Mouse (Mus musculus) midbrain, embryonic 12.5 days (tissue): ENCODE measurements at regions not wholly inside any gene's neighbourhood (a gene's known extent, or its start where the extent isn't known, plus 50 kb on each side); places are given as distances from the start of the nearest gene placed in this dataset.

Source experiments
- ATAC-seq: fragments of 200-750 bp; cut with Nextera tagmentation; 2 replicates; pipeline ENCODE4 v1.8.0; 2017; ENCODE audit warnings: low read depth, moderate TSS enrichment, moderate library complexity; ENCODE audit not compliant: low FRiP score
- H3K27ac ChIP-seq: fragments of 300-500 bp; sonication (generic); replicated peaks from 2 replicates; pipeline ENCODE4 v1.5.1; 2016; ENCODE audit warnings: mild to moderate bottlenecking
- H3K27me3 ChIP-seq: fragments of 300-500 bp; sonication (generic); 2 replicates; pipeline ENCODE4 v1.6.1; 2016; ENCODE audit warnings: mild to moderate bottlenecking
- H3K36me3 ChIP-seq: fragments of 300-500 bp; sonication (generic); 2 replicates; pipeline ENCODE4 v1.6.1; 2016
- H3K4me1 ChIP-seq: fragments of 300-500 bp; sonication (generic); 2 replicates; pipeline ENCODE4 v1.6.1; 2016
- H3K4me2 ChIP-seq: fragments of 300-500 bp; sonication (generic); replicated peaks from 2 replicates; pipeline ENCODE4 v1.6.1; 2016; ENCODE audit warnings: mild to moderate bottlenecking, moderate library complexity
- H3K4me3 ChIP-seq: fragments of 300-500 bp; sonication (generic); 2 replicates; pipeline ENCODE4 v1.5.1; 2016; ENCODE audit warnings: mild to moderate bottlenecking
- H3K9ac ChIP-seq: fragments of 300-500 bp; sonication (generic); replicated peaks from 2 replicates; pipeline ENCODE4 v1.6.1; 2016; ENCODE audit warnings: mild to moderate bottlenecking, moderate library complexity
- H3K9me3 ChIP-seq: fragments of 300-500 bp; sonication (generic); 2 replicates; pipeline ENCODE4 v1.6.1; 2016; ENCODE audit warnings: mild to moderate bottlenecking
- WGBS: fragments of 180-500 bp; shearing (Covaris S2); methylation state at CpG from one replicate; pipeline ENCODE4 v1.1.7; 2016; 5-methylcytosine and 5-hydroxymethylcytosine counted together

GRCm38 (mm10) chr12:70523379-70523778 is 70.5 kb downstream of the Tmx1 start:
- Histone ChIP-seq H3K4me3 (no peak overlapping the region), H3K9ac (no peak overlapping the region), H3K4me1 (no peaks in the 10 kb centered on the region), H3K4me2 (no peak overlapping the region), H3K27ac (no peak overlapping the region), H3K27me3 (no peaks in the 10 kb centered on the region), H3K36me3 (no peaks in the 10 kb centered on the region), H3K9me3 (no peaks in the 10 kb centered on the region)
- WGBS = 86% methylated on average over 7 of the region's 7 CpGs
- ATAC-seq = no peak

GRCm38 (mm10) chr12:70524703-70525102 is 71.8 kb downstream of the Tmx1 start:
- H3K27me3 ChIP-seq = no peaks in the 10 kb centered on the region
- H3K27ac ChIP-seq = no peak overlapping the region
- ATAC-seq = no peak
- H3K9me3 ChIP-seq = no peaks in the 10 kb centered on the region
- WGBS = 68% methylated on average over 4 of the region's 4 CpGs
- no peak overlapping the region for H3K4me2 ChIP-seq
- no peak overlapping the region for H3K9ac ChIP-seq
- H3K36me3 ChIP-seq = no peaks in the 10 kb centered on the region
- no peaks in the 10 kb centered on the region for H3K4me1 ChIP-seq
- no peak overlapping the region for H3K4me3 ChIP-seq

DNA sequence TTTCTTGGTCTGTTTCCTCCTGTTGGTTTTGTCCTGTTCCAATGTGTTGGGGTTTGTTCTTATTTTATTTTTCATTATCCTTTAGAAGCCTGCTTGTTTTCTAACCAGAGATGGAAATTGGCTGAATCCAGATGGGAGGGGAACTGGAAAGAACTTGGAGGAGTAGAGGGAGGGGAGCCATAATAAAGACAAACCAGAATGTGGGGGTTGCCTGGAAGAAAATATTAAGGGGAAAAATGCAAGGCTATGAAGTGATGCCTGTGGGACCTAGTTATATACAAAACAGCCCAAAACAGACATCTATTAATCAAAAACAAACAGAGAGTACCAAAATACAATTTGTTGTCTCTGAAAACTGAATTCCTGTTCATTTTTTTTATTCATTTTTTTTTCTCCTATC is 78.8 kb downstream of the Tmx1 start:
- no peaks in the 10 kb centered on the region for H3K36me3 ChIP-seq
- H3K27ac ChIP-seq = no peak overlapping the region
- H3K4me2 ChIP-seq = no peak overlapping the region
- no peaks in the 10 kb centered on the region for H3K27me3 ChIP-seq
- no peak for ATAC-seq
- peaks cover 7% of the 10 kb centered on the region; the same call in 1 of the 2 replicates for H3K4me1 ChIP-seq
- H3K9ac ChIP-seq = no peak overlapping the region
- no peaks in the 10 kb centered on the region for H3K9me3 ChIP-seq
- H3K4me3 ChIP-seq = no peak overlapping the region

DNA sequence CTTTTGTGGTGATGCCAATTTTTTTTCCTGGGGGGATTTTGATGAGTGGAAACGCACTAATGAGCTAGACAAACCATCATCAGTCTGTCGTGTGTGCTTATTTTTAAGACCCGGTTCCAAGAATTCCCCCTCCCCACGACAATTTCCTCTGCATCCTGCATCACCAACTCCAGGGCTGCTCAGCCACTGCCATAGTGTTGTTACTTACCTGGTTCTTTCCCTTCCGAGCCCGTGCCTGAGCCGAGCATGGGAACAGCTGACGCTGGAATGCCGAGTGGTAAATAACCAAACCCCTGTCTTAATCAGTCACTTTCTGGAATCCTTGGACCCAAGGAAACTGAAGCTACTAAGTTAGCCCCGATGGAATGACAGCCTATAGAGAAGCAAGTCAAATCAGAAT is 79.3 kb downstream of the Tmx1 start:
- peaks cover 7% of the 10 kb centered on the region; the same call in 1 of the 2 replicates for H3K4me1 ChIP-seq
- no peak overlapping the region for H3K4me2 ChIP-seq
- H3K9ac ChIP-seq = no peak overlapping the region
- 86% methylated on average over 10 of the region's 10 CpGs for WGBS
- no peaks in the 10 kb centered on the region for H3K27me3 ChIP-seq
- ATAC-seq = no peak
- H3K9me3 ChIP-seq = no peaks in the 10 kb centered on the region
- no peak overlapping the region for H3K4me3 ChIP-seq
- H3K27ac ChIP-seq = no peak overlapping the region
- no peaks in the 10 kb centered on the region for H3K36me3 ChIP-seq

DNA sequence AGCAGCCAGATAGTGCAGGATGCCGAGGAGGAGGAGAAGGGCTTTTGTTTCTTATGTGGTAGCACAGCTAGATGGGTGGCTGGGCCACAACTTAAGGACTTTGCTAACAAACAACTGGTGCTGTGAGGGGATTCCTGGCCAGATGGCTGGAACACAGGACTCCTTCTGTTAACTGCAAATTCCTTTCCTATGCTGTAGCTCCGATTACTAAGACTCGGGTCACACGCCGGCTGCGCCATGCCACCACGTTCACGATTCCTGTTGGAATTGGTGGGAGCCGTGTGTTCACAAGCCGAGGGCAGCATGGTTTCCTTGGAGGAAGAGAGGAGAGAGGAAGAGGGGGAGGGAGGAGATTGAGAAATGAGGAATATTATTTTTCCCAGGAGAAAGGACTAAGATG is 79.9 kb downstream of the Tmx1 start:
- Histone ChIP-seq H3K9me3 (no peaks in the 10 kb centered on the region), H3K4me2 (no peak overlapping the region), H3K27me3 (no peaks in the 10 kb centered on the region), H3K27ac (no peak overlapping the region), H3K9ac (no peak overlapping the region), H3K36me3 (no peaks in the 10 kb centered on the region), H3K4me3 (no peak overlapping the region), H3K4me1 (peaks cover 7% of the 10 kb centered on the region; the same call in 1 of the 2 replicates)
- ATAC-seq = no peak
- 65% methylated on average over 10 of the region's 10 CpGs for WGBS

DNA sequence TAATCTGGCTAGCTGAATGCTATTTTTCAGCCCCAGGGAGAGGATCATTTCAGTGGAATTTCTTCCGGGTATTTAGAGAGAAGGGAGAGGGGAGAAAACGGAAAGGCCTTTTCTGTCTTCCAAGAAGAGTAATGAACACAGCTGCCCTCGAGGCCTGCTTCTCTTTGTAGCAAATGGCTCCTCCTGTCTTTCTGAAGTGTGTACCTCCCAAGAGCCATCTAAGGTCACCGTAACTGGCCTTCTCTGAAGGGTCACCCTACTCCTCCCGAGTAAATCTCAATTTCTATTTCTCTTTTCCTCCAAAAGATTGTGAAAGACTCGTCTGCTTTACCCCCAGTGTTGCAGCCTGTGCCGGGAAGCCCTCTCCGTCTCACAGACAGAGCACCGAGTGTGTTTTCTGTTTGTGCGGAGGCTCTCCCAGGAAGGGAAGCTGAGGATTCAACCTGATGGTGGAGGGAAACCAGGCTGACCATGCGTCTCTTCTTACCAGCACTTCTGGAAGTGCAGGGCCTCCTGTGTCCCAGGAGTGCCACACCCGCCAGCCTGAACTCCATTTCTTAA is 80.6 kb downstream of the Tmx1 start:
- H3K4me2 ChIP-seq = no peak overlapping the region
- no peak overlapping the region for H3K9ac ChIP-seq
- ATAC-seq = no peak
- WGBS = 73% methylated on average over 12 of the region's 12 CpGs
- H3K4me1 ChIP-seq = peaks cover 7% of the 10 kb centered on the region; the same call in 1 of the 2 replicates
- H3K36me3 ChIP-seq = no peaks in the 10 kb centered on the region
- H3K4me3 ChIP-seq = no peak overlapping the region
- no peaks in the 10 kb centered on the region for H3K27me3 ChIP-seq
- H3K9me3 ChIP-seq = no peaks in the 10 kb centered on the region
- no peak overlapping the region for H3K27ac ChIP-seq

- Histone ChIP-seq H3K9ac (no peak overlapping the region), H3K27ac (no peak overlapping the region), H3K4me3 (no peak overlapping the region), H3K36me3 (no peaks in the 10 kb centered on the region), H3K9me3 (no peaks in the 10 kb centered on the region), H3K4me1 (peaks cover 8% of the 10 kb centered on the region; the same call in 1 of the 2 replicates), H3K4me2 (no peak overlapping the region), H3K27me3 (0 out of 2 replicates have a peak, but pooled peaks cover 8% of the 10 kb centered on the region)
- ATAC-seq = no peak
- 62% methylated on average over 4 of the region's 4 CpGs for WGBS
Measured at GRCm38 (mm10) chr12:70539124-70539523, 86.2 kb downstream of the Tmx1 start.

DNA sequence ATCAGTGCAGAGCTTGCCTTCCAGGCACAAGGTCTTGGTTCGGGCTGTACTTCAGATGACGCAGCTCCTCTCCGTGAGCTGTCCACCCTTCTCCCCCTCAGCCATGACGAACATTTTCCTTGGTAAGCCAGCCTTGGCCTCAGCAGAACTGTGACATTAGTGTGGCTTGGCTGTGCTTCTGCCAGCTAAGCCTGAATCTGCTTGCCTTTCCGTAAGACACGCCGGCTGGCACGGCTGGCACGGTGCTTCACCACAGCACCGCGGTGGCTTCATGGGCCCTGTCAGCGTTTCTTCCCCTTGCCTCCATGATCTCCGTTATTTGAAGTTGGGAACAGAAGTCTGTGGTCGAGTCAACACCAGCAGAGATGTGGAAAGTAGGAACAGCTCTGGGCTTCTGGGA is 87.0 kb downstream of the Tmx1 start:
- no peak for ATAC-seq
- 92% methylated on average over 14 of the region's 14 CpGs for WGBS
- no peak overlapping the region for H3K4me2 ChIP-seq
- H3K9ac ChIP-seq = no peak overlapping the region
- H3K4me3 ChIP-seq = no peak overlapping the region
- no peaks in the 10 kb centered on the region for H3K9me3 ChIP-seq
- H3K4me1 ChIP-seq = peaks cover 11% of the 10 kb centered on the region; the same call in 1 of the 2 replicates
- no peaks in the 10 kb centered on the region for H3K36me3 ChIP-seq
- 0 out of 2 replicates have a peak, but pooled peaks cover 8% of the 10 kb centered on the region for H3K27me3 ChIP-seq
- H3K27ac ChIP-seq = no peak overlapping the region

GRCm38 (mm10) chr12:70541432-70541831 is 88.5 kb downstream of the Tmx1 start:
- no peaks in the 10 kb centered on the region for H3K36me3 ChIP-seq
- 91% methylated on average over 4 of the region's 4 CpGs for WGBS
- H3K4me2 ChIP-seq = no peak overlapping the region
- H3K27me3 ChIP-seq = peaks cover 8% of the 10 kb centered on the region; the same call in 1 of the 2 replicates
- no peak overlapping the region for H3K4me3 ChIP-seq
- H3K9me3 ChIP-seq = no peaks in the 10 kb centered on the region
- H3K9ac ChIP-seq = no peak overlapping the region
- H3K4me1 ChIP-seq = peaks cover 11% of the 10 kb centered on the region; the same call in 1 of the 2 replicates
- no peak overlapping the region for H3K27ac ChIP-seq
- ATAC-seq = no peak

- H3K36me3 ChIP-seq = no peaks in the 10 kb centered on the region
- H3K27ac ChIP-seq = no peak overlapping the region
- H3K27me3 ChIP-seq = peaks cover 8% of the 10 kb centered on the region; the same call in 1 of the 2 replicates
- no peak overlapping the region for H3K4me2 ChIP-seq
- 72% methylated on average over 5 of the region's 5 CpGs for WGBS
- H3K9ac ChIP-seq = no peak overlapping the region
- peaks cover 11% of the 10 kb centered on the region; the same call in 1 of the 2 replicates for H3K4me1 ChIP-seq
- H3K9me3 ChIP-seq = no peaks in the 10 kb centered on the region
- H3K4me3 ChIP-seq = no peak overlapping the region
- no peak for ATAC-seq
Measured at GRCm38 (mm10) chr12:70543299-70543698, 90.4 kb downstream of the Tmx1 start.

- H3K9me3 ChIP-seq = no peaks in the 10 kb centered on the region
- H3K27me3 ChIP-seq = peaks cover 8% of the 10 kb centered on the region; the same call in 1 of the 2 replicates
- no peak overlapping the region for H3K4me3 ChIP-seq
- no peak for ATAC-seq
- H3K4me1 ChIP-seq = peaks cover 11% of the 10 kb centered on the region; the same call in 1 of the 2 replicates
- no peak overlapping the region for H3K4me2 ChIP-seq
- H3K9ac ChIP-seq = no peak overlapping the region
- WGBS = 33% methylated on average over 12 of the region's 12 CpGs
- H3K27ac ChIP-seq = no peak overlapping the region
- no peaks in the 10 kb centered on the region for H3K36me3 ChIP-seq
Measured at GRCm38 (mm10) chr12:70544326-70544725, 91.4 kb downstream of the Tmx1 start.

DNA sequence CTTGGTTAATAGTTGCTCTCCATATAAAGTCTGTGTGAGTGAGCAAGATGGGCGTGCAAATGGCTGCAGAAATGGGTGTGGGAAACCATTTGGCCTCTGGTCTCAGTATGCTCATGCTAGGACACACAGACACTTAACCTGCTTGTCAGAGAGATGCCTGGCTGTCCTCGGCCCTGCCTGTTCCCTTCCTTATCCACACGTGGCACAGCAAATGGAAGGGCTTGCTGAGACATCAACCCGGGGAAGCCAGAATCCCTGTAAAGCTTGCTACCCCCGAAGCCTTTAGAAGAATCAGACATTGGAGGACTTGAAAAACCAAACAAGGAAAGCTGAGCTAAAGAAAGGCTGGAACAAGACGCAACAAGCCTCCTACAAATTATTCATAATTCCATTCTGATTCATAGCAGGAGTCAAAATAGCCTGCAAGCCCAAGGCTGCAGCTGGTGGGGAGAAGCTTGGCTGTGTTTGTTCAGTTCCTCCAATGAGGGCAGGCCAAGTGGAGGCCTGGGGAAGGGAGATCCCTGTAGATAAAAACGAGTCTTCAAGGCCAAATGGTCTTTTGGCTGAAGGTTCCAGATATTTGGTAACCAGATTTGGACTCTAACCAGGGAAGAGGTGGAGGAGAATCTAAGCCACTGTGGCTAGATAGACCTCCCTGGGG is 92.1 kb downstream of the Tmx1 start:
- Histone ChIP-seq H3K9ac (no peak overlapping the region), H3K27me3 (peaks cover 8% of the 10 kb centered on the region; the same call in 1 of the 2 replicates), H3K36me3 (no peaks in the 10 kb centered on the region), H3K9me3 (no peaks in the 10 kb centered on the region), H3K4me2 (no peak overlapping the region), H3K4me1 (peaks cover 11% of the 10 kb centered on the region; the same call in 1 of the 2 replicates), H3K27ac (no peak overlapping the region), H3K4me3 (no peak overlapping the region)
- WGBS = 65% methylated on average over 7 of the region's 7 CpGs
- ATAC-seq = no peak
